Mouse (Mus musculus) forebrain, embryonic 12.5 days (tissue): ENCODE measurements at regions not wholly inside any gene's neighbourhood (a gene's known extent, or its start where the extent isn't known, plus 50 kb on each side); places are given as distances from the start of the nearest gene placed in this dataset.

ENCODE experiments used
- ATAC-seq: fragments of 200-750 bp; cut with Nextera tagmentation; 2 replicates; pipeline ENCODE4 v1.8.0; 2017; ENCODE audit warnings: moderate TSS enrichment; ENCODE audit not compliant: low FRiP score
- H3K27ac ChIP-seq: fragments of 300-500 bp; sonication (generic); 2 replicates; pipeline ENCODE4 v1.5.1; 2016; ENCODE audit warnings: mild to moderate bottlenecking
- H3K27me3 ChIP-seq: fragments of 300-500 bp; sonication (generic); 2 replicates; pipeline ENCODE4 v1.6.1; 2016; ENCODE audit warnings: mild to moderate bottlenecking
- H3K36me3 ChIP-seq: fragments of 300-500 bp; sonication (generic); replicated peaks from 2 replicates; pipeline ENCODE4 v1.6.1; 2016; ENCODE audit warnings: mild to moderate bottlenecking
- H3K4me1 ChIP-seq: fragments of 300-500 bp; sonication (generic); 2 replicates; pipeline ENCODE4 v1.6.1; 2016
- H3K4me2 ChIP-seq: fragments of 300-500 bp; sonication (generic); 2 replicates; pipeline ENCODE4 v1.6.1; 2016; ENCODE audit warnings: mild to moderate bottlenecking, moderate library complexity
- H3K4me3 ChIP-seq: fragments of 300-500 bp; sonication (generic); replicated peaks from 2 replicates; pipeline ENCODE4 v1.5.1; 2016; ENCODE audit warnings: mild to moderate bottlenecking
- H3K9ac ChIP-seq: fragments of 300-500 bp; sonication (generic); 2 replicates; pipeline ENCODE4 v1.6.1; 2016; ENCODE audit warnings: mild to moderate bottlenecking
- H3K9me3 ChIP-seq: fragments of 300-500 bp; sonication (generic); 2 replicates; pipeline ENCODE4 v1.6.1; 2016
- WGBS: fragments of 180-500 bp; shearing (Covaris S2); methylation state at CpG from one replicate; pipeline ENCODE4 v1.1.7; 2016; 5-methylcytosine and 5-hydroxymethylcytosine counted together

GRCm38 (mm10) chr1:186572651-186573050 lies 133.1 kb downstream of the Tgfb2 start:
- Histone ChIP-seq H3K4me1 (0 out of 2 replicates have a peak, but pooled peaks cover 3% of the 10 kb centered on the region), H3K4me2 (no peak overlapping the region), H3K9ac (no peak overlapping the region), H3K4me3 (no peak overlapping the region), H3K27me3 (no peaks in the 10 kb centered on the region), H3K27ac (no peak overlapping the region), H3K36me3 (no peaks in the 10 kb centered on the region), H3K9me3 (no peaks in the 10 kb centered on the region)
- 90% methylated on average over 8 of the region's 8 CpGs for WGBS
- no peak for ATAC-seq

GRCm38 (mm10) chr1:186572092-186572491 lies 133.7 kb downstream of the Tgfb2 start:
- H3K4me3 ChIP-seq: no peak overlapping the region
- H3K27me3 ChIP-seq: no peaks in the 10 kb centered on the region
- H3K4me2 ChIP-seq: no peak overlapping the region
- no peaks in the 10 kb centered on the region for H3K36me3 ChIP-seq
- 75% methylated on average over 4 of the region's 4 CpGs for WGBS
- H3K4me1 ChIP-seq: peaks cover 7% of the 10 kb centered on the region; the same call in 1 of the 2 replicates
- H3K27ac ChIP-seq: no peak overlapping the region
- H3K9ac ChIP-seq: no peak overlapping the region
- no peaks in the 10 kb centered on the region for H3K9me3 ChIP-seq
- ATAC-seq: no peak

- Histone ChIP-seq H3K9me3 (no peaks in the 10 kb centered on the region), H3K4me1 (peaks cover 15% of the 10 kb centered on the region; the same call in 1 of the 2 replicates), H3K9ac (no peak overlapping the region), H3K4me3 (no peak overlapping the region), H3K27me3 (no peaks in the 10 kb centered on the region), H3K36me3 (no peaks in the 10 kb centered on the region), H3K4me2 (no peak overlapping the region), H3K27ac (no peak overlapping the region)
- ATAC-seq: no peak
- WGBS: 81% methylated on average over 4 of the region's 4 CpGs
Measured at GRCm38 (mm10) chr1:186568496-186568895, 137.3 kb downstream of the Tgfb2 start.

GRCm38 (mm10) chr1:186568076-186568475 lies 137.7 kb downstream of the Tgfb2 start:
- no peaks in the 10 kb centered on the region for H3K9me3 ChIP-seq
- peaks cover 15% of the 10 kb centered on the region; the same call in 1 of the 2 replicates for H3K4me1 ChIP-seq
- H3K4me2 ChIP-seq: no peak overlapping the region
- no peak overlapping the region for H3K27ac ChIP-seq
- no peak overlapping the region for H3K9ac ChIP-seq
- H3K36me3 ChIP-seq: no peaks in the 10 kb centered on the region
- no peak overlapping the region for H3K4me3 ChIP-seq
- no peaks in the 10 kb centered on the region for H3K27me3 ChIP-seq
- ATAC-seq: no peak
- WGBS: 64% methylated on average over 6 of the region's 6 CpGs

- H3K9ac ChIP-seq: no peak overlapping the region
- 11% methylated on average over 15 of the region's 15 CpGs for WGBS
Measured at GRCm38 (mm10) chr1:186567136-186567826, 138.5 kb downstream of the Tgfb2 start.

GRCm38 (mm10) chr1:186562027-186562426 lies 143.8 kb downstream of the Tgfb2 start:
- 35% methylated on average over 3 of the region's 3 CpGs for WGBS
- H3K4me2 ChIP-seq: no peak overlapping the region
- H3K27ac ChIP-seq: no peak overlapping the region
- no peaks in the 10 kb centered on the region for H3K27me3 ChIP-seq
- H3K36me3 ChIP-seq: no peaks in the 10 kb centered on the region
- peaks cover 8% of the 10 kb centered on the region for H3K4me1 ChIP-seq
- no peak overlapping the region for H3K4me3 ChIP-seq
- no peak for ATAC-seq
- no peak overlapping the region for H3K9ac ChIP-seq
- H3K9me3 ChIP-seq: no peaks in the 10 kb centered on the region

More at GRCm38 (mm10) chr1:186567136-186567826, 138.5 kb downstream of the Tgfb2 start:
- H3K4me3 ChIP-seq: no peak overlapping the region
- no peaks in the 10 kb centered on the region for H3K27me3 ChIP-seq
- no peaks in the 10 kb centered on the region for H3K9me3 ChIP-seq
- no peaks in the 10 kb centered on the region for H3K36me3 ChIP-seq
- no peak overlapping the region; the same call in 1 of the 2 replicates for H3K4me2 ChIP-seq
- no peak for ATAC-seq
- peaks cover 15% of the 10 kb centered on the region; the same call in 1 of the 2 replicates for H3K4me1 ChIP-seq
- H3K27ac ChIP-seq: no peak overlapping the region

- Histone ChIP-seq H3K36me3 (no peaks in the 10 kb centered on the region), H3K9ac (no peak overlapping the region), H3K27me3 (no peaks in the 10 kb centered on the region), H3K4me3 (no peak overlapping the region), H3K4me1 (no peaks in the 10 kb centered on the region), H3K27ac (no peak overlapping the region), H3K4me2 (no peak overlapping the region), H3K9me3 (no peaks in the 10 kb centered on the region)
- WGBS: 55% methylated on average over 6 of the region's 6 CpGs
- ATAC-seq: no peak
Measured at GRCm38 (mm10) chr1:186555441-186555975, 150.3 kb downstream of the Tgfb2 start.

GRCm38 (mm10) chr1:186554520-186555010 lies 151.2 kb downstream of the Tgfb2 start:
- no peak for ATAC-seq
- no peak overlapping the region for H3K27ac ChIP-seq
- H3K9me3 ChIP-seq: no peaks in the 10 kb centered on the region
- H3K27me3 ChIP-seq: no peaks in the 10 kb centered on the region
- H3K4me1 ChIP-seq: no peaks in the 10 kb centered on the region
- H3K9ac ChIP-seq: no peak overlapping the region
- no peak overlapping the region for H3K4me2 ChIP-seq
- no peaks in the 10 kb centered on the region for H3K36me3 ChIP-seq
- no peak overlapping the region for H3K4me3 ChIP-seq
- WGBS: 80% methylated on average over 7 of the region's 7 CpGs

GRCm38 (mm10) chr1:186552689-186553088 lies 153.1 kb downstream of the Tgfb2 start:
- no peaks in the 10 kb centered on the region for H3K36me3 ChIP-seq
- H3K9ac ChIP-seq: no peak overlapping the region
- H3K4me1 ChIP-seq: no peaks in the 10 kb centered on the region
- no peaks in the 10 kb centered on the region for H3K27me3 ChIP-seq
- H3K9me3 ChIP-seq: no peaks in the 10 kb centered on the region
- no peak overlapping the region for H3K4me2 ChIP-seq
- no peak overlapping the region for H3K4me3 ChIP-seq
- H3K27ac ChIP-seq: no peak overlapping the region
- WGBS: 93% methylated on average over 7 of the region's 7 CpGs
- no peak for ATAC-seq

- WGBS: 85% methylated on average over 7 of the region's 7 CpGs
- H3K9ac ChIP-seq: no peak overlapping the region
- H3K9me3 ChIP-seq: no peaks in the 10 kb centered on the region
- no peaks in the 10 kb centered on the region for H3K36me3 ChIP-seq
- H3K27ac ChIP-seq: no peak overlapping the region
- H3K4me3 ChIP-seq: no peak overlapping the region
- H3K4me1 ChIP-seq: no peaks in the 10 kb centered on the region
- no peak overlapping the region for H3K4me2 ChIP-seq
- H3K27me3 ChIP-seq: no peaks in the 10 kb centered on the region
- no peak for ATAC-seq
Measured at GRCm38 (mm10) chr1:186550265-186550885, 155.4 kb downstream of the Tgfb2 start.

- no peaks in the 10 kb centered on the region for H3K36me3 ChIP-seq
- H3K4me1 ChIP-seq: no peaks in the 10 kb centered on the region
- WGBS: 93% methylated on average over 12 of the region's 12 CpGs
- H3K9ac ChIP-seq: no peak overlapping the region
- no peaks in the 10 kb centered on the region for H3K27me3 ChIP-seq
- no peaks in the 10 kb centered on the region for H3K9me3 ChIP-seq
- ATAC-seq: no peak
- H3K4me2 ChIP-seq: no peak overlapping the region
- no peak overlapping the region for H3K27ac ChIP-seq
- H3K4me3 ChIP-seq: no peak overlapping the region
Measured at GRCm38 (mm10) chr1:186549207-186549606, 156.6 kb downstream of the Tgfb2 start.

GRCm38 (mm10) chr1:186546386-186547185 lies 159.2 kb downstream of the Tgfb2 start:
- Histone ChIP-seq H3K4me1 (no peaks in the 10 kb centered on the region), H3K4me3 (no peak overlapping the region), H3K27ac (peak overlapping the region; percentile 2; the same call in 1 of the 2 replicates), H3K36me3 (no peaks in the 10 kb centered on the region), H3K4me2 (no peak overlapping the region), H3K9me3 (no peaks in the 10 kb centered on the region), H3K27me3 (no peaks in the 10 kb centered on the region), H3K9ac (no peak overlapping the region)
- WGBS: 57% methylated on average over 22 of the region's 22 CpGs
- no peak for ATAC-seq
